Mouse (Mus musculus): ENCODE measurements around the gene Lrrc32.

GRCm38 (mm10) chr7:98541564-98541963 is 52.5 kb downstream of the Lrrc32 start:
- TF ChIP-seq ZC3H11A (IDR thresholded peaks at IDR 0.05; ENCODE audit: borderline replicate concordance, low read depth, low read length) (no peak), ZNF384 (IDR thresholded peaks at IDR 0.05; ENCODE audit: low read depth, low read length) (no peak), HCFC1 (IDR thresholded peaks at IDR 0.05; ENCODE audit: borderline replicate concordance, insufficient read depth, low read length) (no peak), MAFK (IDR thresholded peaks at IDR 0.05; ENCODE audit: insufficient read depth, low read depth, low read length) (no peak)
